Mouse (Mus musculus) liver, postnatal 0 days (tissue): ENCODE measurements around the gene Yif1a.

ENCODE experiments used
- CTCF ChIP-seq: sonication (generic); IDR thresholded peaks from 2 replicates; pipeline ENCODE4 v1.5.1; 2016; ENCODE audit warnings: antibody characterized with exemption, low read depth
- EP300 ChIP-seq: IDR thresholded peaks from 2 replicates; pipeline ENCODE4 v1.6.1; 2016; ENCODE audit warnings: antibody characterized with exemption, low read depth, mild to moderate bottlenecking

- TF ChIP-seq EP300 (no peak), CTCF (no peak)
These were observed 14.8 kb upstream of the Yif1a start for GRCm38 (mm10) chr19:5073518-5073917.
